Mouse (Mus musculus) stomach, postnatal 0 days (tissue): Measurements from ENCODE around the gene Ckmt1.

ENCODE experiments used
- CTCF ChIP-seq: IDR thresholded peaks from 2 replicates; pipeline ENCODE4 v1.5.1; 2016; ENCODE audit warnings: antibody characterized with exemption, low read depth, mild to moderate bottlenecking, moderate library complexity
- EP300 ChIP-seq: optimal IDR thresholded peaks from 2 replicates; pipeline ENCODE3; 2016; ENCODE audit warnings: antibody characterized with exemption

DNA sequence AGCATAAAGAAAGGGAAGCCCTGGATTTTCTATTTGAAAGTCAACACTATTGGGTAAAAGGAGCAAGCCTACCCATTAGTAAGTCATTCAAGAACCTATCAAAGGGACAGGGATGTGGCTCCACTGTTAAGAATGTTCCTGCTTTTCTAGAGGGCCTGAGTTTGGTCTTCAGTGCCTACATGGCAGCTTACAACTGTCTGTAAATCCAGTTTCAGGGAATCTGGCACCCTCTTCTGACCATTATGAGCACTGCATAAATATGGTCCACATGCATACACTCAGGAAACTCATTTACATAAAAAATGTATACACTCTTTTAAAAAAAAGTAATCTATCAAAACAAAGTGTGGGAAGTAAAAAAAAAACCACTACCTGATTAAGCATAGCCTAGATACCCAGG, 18.5 kb upstream of the Ckmt1 start:
- TF ChIP-seq CTCF: peak; percentile 52
- TF ChIP-seq EP300: no peak
